In the genomic region with DNA sequence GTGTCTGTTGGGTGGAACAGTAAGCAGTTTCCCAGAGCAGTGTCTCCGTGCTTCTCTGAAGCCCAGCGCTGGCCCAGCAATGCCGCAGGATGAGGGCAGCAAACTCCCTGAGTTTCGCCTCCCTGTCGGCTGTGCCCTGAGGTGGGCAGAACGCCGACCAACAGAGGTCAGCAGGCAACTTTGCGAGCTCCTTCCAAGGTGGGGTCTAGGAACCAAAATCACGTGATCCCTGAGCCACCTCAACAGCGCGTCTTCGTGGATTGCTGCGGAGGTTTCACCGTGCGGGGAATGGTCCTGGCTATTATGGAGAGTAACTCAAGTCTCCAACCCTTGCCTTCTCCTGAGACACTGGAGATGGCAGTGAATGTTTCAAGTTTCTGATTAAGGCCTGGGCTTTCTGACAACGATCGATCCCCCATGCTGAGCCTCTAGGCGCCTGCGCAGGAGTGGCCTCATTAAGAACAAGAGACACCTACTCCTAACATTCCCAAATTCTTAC, we compare ENCODE assay signal across 7 mouse cellular contexts. TPM values are rescaled to one million over a fixed set of nuclear protein-coding genes. Genes with fewer than 3 reads are reported as not detected.
DNase-seq lines count a peak whose midpoint lies in the region; ATAC-seq lines count a peak whose summit lies in the region.

No protein-coding gene starts in this region.

- no peaks in the 10 kb centered on the region for H3K9me3 ChIP-seq in embryonic facial prominence, embryonic 10.5 days
- H3K9me3 ChIP-seq in intestine, embryonic 16.5 days (ENCODE audit: control insufficient read depth, low read length): no peaks in the 10 kb centered on the region
- no peaks in the 10 kb centered on the region for H3K9me3 ChIP-seq in midbrain, embryonic 15.5 days

- H3K4me1 ChIP-seq in embryonic facial prominence, embryonic 10.5 days: peaks cover 9% of the 10 kb centered on the region
- H3K4me1 ChIP-seq in intestine, embryonic 16.5 days (ENCODE audit: control insufficient read depth, insufficient read depth, low read length): peaks cover 6% of the 10 kb centered on the region
- peaks cover 6% of the 10 kb centered on the region for H3K4me1 ChIP-seq in midbrain, embryonic 15.5 days

- WGBS in embryonic facial prominence, embryonic 10.5 days: 17% methylated on average over 19 of the region's 19 CpGs
- 20% methylated on average over 19 of the region's 19 CpGs for WGBS in intestine, embryonic 16.5 days
- WGBS in midbrain, embryonic 15.5 days: 19% methylated on average over 19 of the region's 19 CpGs

- DNase-seq in right cerebral cortex, adult 18-20 months: peak; percentile 8
- no peak for DNase-seq in right cerebral cortex, postnatal 14 days
- DNase-seq in embryonic facial prominence, embryonic 10.5 days (ENCODE audit: low spot score): peak; percentile 35
- DNase-seq in urinary bladder, postnatal 25 days (ENCODE audit: low spot score): no peak
- DNase-seq in ovary, postnatal 36 days (ENCODE audit: low spot score): no peak

- no peak for ATAC-seq in intestine, embryonic 16.5 days
- ATAC-seq in midbrain, embryonic 15.5 days (replicated peaks): peak; percentile 52; the same call in 1 of the 2 replicates

- peak overlapping the region; percentile 50 for H3K4me3 ChIP-seq in embryonic facial prominence, embryonic 10.5 days
- H3K4me3 ChIP-seq in intestine, embryonic 16.5 days (ENCODE audit: low read length): peak overlapping the region; percentile 26
- peak overlapping the region; percentile 37 for H3K4me3 ChIP-seq in midbrain, embryonic 15.5 days

- H3K4me2 ChIP-seq in intestine, embryonic 16.5 days (ENCODE audit: low read depth, low read length): peak overlapping the region; percentile 36
- peak overlapping the region; percentile 64 for H3K4me2 ChIP-seq in midbrain, embryonic 15.5 days

- H3K27me3 ChIP-seq in embryonic facial prominence, embryonic 10.5 days (replicated peaks; ENCODE audit: low read depth, poor library complexity, severe bottlenecking): no peaks in the 10 kb centered on the region
- no peaks in the 10 kb centered on the region for H3K27me3 ChIP-seq in intestine, embryonic 16.5 days (replicated peaks; ENCODE audit: control insufficient read depth, insufficient read depth, low read length)
- no peaks in the 10 kb centered on the region for H3K27me3 ChIP-seq in midbrain, embryonic 15.5 days (replicated peaks)

- no peaks in the 10 kb centered on the region for H3K36me3 ChIP-seq in embryonic facial prominence, embryonic 10.5 days (replicated peaks)
- no peaks in the 10 kb centered on the region for H3K36me3 ChIP-seq in intestine, embryonic 16.5 days (ENCODE audit: control insufficient read depth, insufficient read depth, low read length)
- H3K36me3 ChIP-seq in midbrain, embryonic 15.5 days (replicated peaks): no peaks in the 10 kb centered on the region

- H3K27ac ChIP-seq in embryonic facial prominence, embryonic 10.5 days (replicated peaks): peak overlapping the region; percentile 41
- H3K27ac ChIP-seq in intestine, embryonic 16.5 days (ENCODE audit: low read length): no peak overlapping the region
- no peak overlapping the region for H3K27ac ChIP-seq in midbrain, embryonic 15.5 days

- peak overlapping the region; percentile 38; the same call in 1 of the 2 replicates for H3K9ac ChIP-seq in intestine, embryonic 16.5 days (ENCODE audit: low read depth, low read length)
- H3K9ac ChIP-seq in midbrain, embryonic 15.5 days: peak overlapping the region; percentile 17

RNA-seq across cellular contexts. Expression of a gene that starts 23.2 kb away (rescaled TPM):
- polyA plus RNA-seq in embryonic facial prominence, embryonic 10.5 days (2016; fragmentation: Nextera tagmentation; extraction: Ambion mirVana): 22.0 and 22.8 TPM in 2 replicates
- polyA plus RNA-seq in intestine, embryonic 16.5 days (2015; fragmentation: Nextera tagmentation; extraction: Ambion mirVana): 12.6 and 16.4 TPM in 2 replicates
- polyA plus RNA-seq in midbrain, embryonic 15.5 days (2015; fragmentation: Nextera tagmentation; extraction: Ambion mirVana): 45.0 and 50.3 TPM in 2 replicates

RNA-seq across cellular contexts. Expression of a gene that starts 43.9 kb away (rescaled TPM):
- 31.3 and 34.9 TPM in 2 replicates for polyA plus RNA-seq in embryonic facial prominence, embryonic 10.5 days (2016; fragmentation: Nextera tagmentation; extraction: Ambion mirVana)
- polyA plus RNA-seq in intestine, embryonic 16.5 days (2015; fragmentation: Nextera tagmentation; extraction: Ambion mirVana): 19.8 and 20.1 TPM in 2 replicates
- polyA plus RNA-seq in midbrain, embryonic 15.5 days (2015; fragmentation: Nextera tagmentation; extraction: Ambion mirVana): 46.5 and 51.4 TPM in 2 replicates

Comparison
In these comparisons a context has a peak if more than half of its experiments do, and no peak if none do; other contexts are left out.
1. DNase-seq: peak in right cerebral cortex, adult 18-20 months (single experiment) and embryonic facial prominence, embryonic 10.5 days (single experiment); none in right cerebral cortex, postnatal 14 days (single experiment), urinary bladder, postnatal 25 days (single experiment) and ovary, postnatal 36 days (single experiment).
2. Peak in every context shown above with its lines, with median percentiles within 50 percentile points of each other: H3K4me3 ChIP-seq.